Mouse (Mus musculus): ENCODE data around the gene Nudt8. TPM values are rescaled to one million over a fixed set of nuclear protein-coding genes. Genes with fewer than 3 reads are reported as not detected.
A peak's percentile ranks its signal among the peaks of the same experiment; 100 is the strongest.
"Not testable (repeated sequence)": the region's sequence is repeated elsewhere in the genome, so short reads cannot be mapped to it uniquely, and the experiment has no call there.

Nudt8 gene
- total and polyA plus RNA-seq, 2 experiments, result 13.4 to 30.1 TPM

- DNase-seq (ENCODE audit: extremely low read depth, low read depth, low spot score), result no peak
- Histone ChIP-seq H3K9ac (ENCODE audit: low read depth, low read length) (no peak overlapping the region), H3K79me2 (ENCODE audit: control insufficient read depth, insufficient read depth, low read length) (no peaks in the 10 kb centered on the region), H3K27ac (replicated peaks; ENCODE audit: insufficient read depth, low read depth, low read length) (no peak overlapping the region), H3K27me3 (ENCODE audit: control insufficient read depth, insufficient read depth, low read length) (no peaks in the 10 kb centered on the region), H3K4me3 (ENCODE audit: insufficient read depth, low read depth, low read length) (no peak overlapping the region), H3K36me3 (ENCODE audit: control insufficient read depth, insufficient read depth, low read length) (no peaks in the 10 kb centered on the region), H3K4me1 (ENCODE audit: control insufficient read depth, insufficient read depth, low read length) (no peaks in the 10 kb centered on the region)
- TF ChIP-seq POLR2A (IDR thresholded peaks at IDR 0.05; ENCODE audit: extremely low read depth, insufficient read depth, low read length), result no peak
- TF ChIP-seq CTCF (IDR thresholded peaks at IDR 0.05; ENCODE audit: low read depth, low read length), result no peak
- WGBS, result 80% methylated on average over 11 of the region's 11 CpGs
These were observed 33.9 kb upstream of the Nudt8 start for GRCm38 (mm10) chr19:3966330-3967075.

DNA sequence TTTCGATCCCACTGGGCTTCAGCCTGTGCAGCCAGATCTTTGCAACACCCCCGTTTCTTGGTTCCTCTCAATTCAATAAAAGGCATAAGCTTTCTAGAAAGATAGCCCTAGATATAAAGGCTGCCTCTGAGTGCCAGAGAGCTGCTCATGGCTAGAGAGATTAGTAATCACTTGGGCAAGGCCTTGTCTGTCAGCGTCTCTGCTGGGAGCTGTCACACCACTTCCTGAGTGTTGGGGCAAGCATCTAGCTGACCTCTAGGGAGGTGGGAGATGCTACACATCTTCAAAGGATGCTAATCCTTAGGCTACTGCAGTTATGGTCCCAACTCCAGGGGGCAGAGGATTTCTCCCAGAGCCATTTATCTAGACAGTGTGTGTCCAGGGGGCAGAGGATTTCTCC, 33.1 kb upstream of the Nudt8 start:
- no peaks in the 10 kb centered on the region for H3K4me1 ChIP-seq (ENCODE audit: control insufficient read depth, insufficient read depth, low read length)
- no peaks in the 10 kb centered on the region for H3K36me3 ChIP-seq (ENCODE audit: control insufficient read depth, insufficient read depth, low read length)
- no peak for DNase-seq (ENCODE audit: extremely low read depth, low read depth, low spot score)
- no peak overlapping the region for H3K27ac ChIP-seq (replicated peaks; ENCODE audit: insufficient read depth, low read depth, low read length)
- no peaks in the 10 kb centered on the region for H3K27me3 ChIP-seq (ENCODE audit: control insufficient read depth, insufficient read depth, low read length)
- H3K9ac ChIP-seq (ENCODE audit: low read depth, low read length), result no peak overlapping the region
- H3K79me2 ChIP-seq (ENCODE audit: control insufficient read depth, insufficient read depth, low read length), result no peaks in the 10 kb centered on the region
- no peak overlapping the region for H3K4me3 ChIP-seq (ENCODE audit: insufficient read depth, low read depth, low read length)
- WGBS, result 88% methylated on average over 3 of the region's 3 CpGs
- no peak for TF ChIP-seq CTCF (IDR thresholded peaks at IDR 0.05; ENCODE audit: low read depth, low read length)
- TF ChIP-seq POLR2A (IDR thresholded peaks at IDR 0.05; ENCODE audit: extremely low read depth, insufficient read depth, low read length), result no peak

- Histone ChIP-seq H3K36me3 (ENCODE audit: control insufficient read depth, insufficient read depth, low read length) (no peaks in the 10 kb centered on the region), H3K27me3 (ENCODE audit: control insufficient read depth, insufficient read depth, low read length) (no peaks in the 10 kb centered on the region), H3K9ac (ENCODE audit: low read depth, low read length) (no peak within 1 kb of the TSS), H3K27ac (replicated peaks; ENCODE audit: insufficient read depth, low read depth, low read length) (no peak within 1 kb of the TSS), H3K79me2 (ENCODE audit: control insufficient read depth, insufficient read depth, low read length) (no peaks in the 10 kb centered on the region), H3K4me3 (ENCODE audit: insufficient read depth, low read depth, low read length) (no peak within 1 kb of the TSS), H3K4me1 (ENCODE audit: control insufficient read depth, insufficient read depth, low read length) (no peaks in the 10 kb centered on the region)
- no peak for DNase-seq (ENCODE audit: extremely low read depth, low read depth, low spot score)
- WGBS, result 80% methylated on average over 9 of the region's 9 CpGs
- TF ChIP-seq CTCF (IDR thresholded peaks at IDR 0.05; ENCODE audit: low read depth, low read length) (no peak), POLR2A (IDR thresholded peaks at IDR 0.05; ENCODE audit: extremely low read depth, insufficient read depth, low read length) (no peak)
These were observed 28.2 kb upstream of the Nudt8 start, which contains the start of gene Aldh3b2 for GRCm38 (mm10) chr19:3972229-3972628. Aldh3b2 (plus strand) TSS chr19:3972328.

DNA sequence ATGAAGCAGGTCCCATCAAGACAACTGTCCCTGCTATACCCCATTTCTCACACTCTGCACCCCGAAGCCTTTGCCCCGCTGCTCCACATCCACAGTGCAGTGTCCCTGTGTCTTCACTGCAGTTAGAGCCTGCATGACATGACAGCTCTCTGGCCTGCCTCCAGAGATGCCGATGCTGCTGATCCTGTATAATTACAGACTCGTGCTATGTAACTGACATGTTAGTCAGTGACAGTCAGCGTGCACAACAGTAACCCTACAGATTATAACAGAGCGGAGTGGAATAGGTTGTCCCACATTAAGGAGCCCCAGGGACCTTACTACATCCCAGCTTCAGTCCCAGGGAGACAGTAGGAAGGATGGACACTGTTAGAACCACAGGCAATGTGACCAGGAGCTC, 25.8 kb upstream of the Nudt8 start:
- H3K36me3 ChIP-seq (ENCODE audit: control insufficient read depth, insufficient read depth, low read length); H3K4me1 ChIP-seq (ENCODE audit: control insufficient read depth, insufficient read depth, low read length); H3K27ac ChIP-seq (replicated peaks; ENCODE audit: insufficient read depth, low read depth, low read length); H3K9ac ChIP-seq (ENCODE audit: low read depth, low read length); H3K79me2 ChIP-seq (ENCODE audit: control insufficient read depth, insufficient read depth, low read length); DNase-seq (ENCODE audit: extremely low read depth, low read depth, low spot score); H3K27me3 ChIP-seq (ENCODE audit: control insufficient read depth, insufficient read depth, low read length); H3K4me3 ChIP-seq (ENCODE audit: insufficient read depth, low read depth, low read length): not testable (repeated sequence)
- 91% methylated on average over 6 of the region's 6 CpGs for WGBS

DNA sequence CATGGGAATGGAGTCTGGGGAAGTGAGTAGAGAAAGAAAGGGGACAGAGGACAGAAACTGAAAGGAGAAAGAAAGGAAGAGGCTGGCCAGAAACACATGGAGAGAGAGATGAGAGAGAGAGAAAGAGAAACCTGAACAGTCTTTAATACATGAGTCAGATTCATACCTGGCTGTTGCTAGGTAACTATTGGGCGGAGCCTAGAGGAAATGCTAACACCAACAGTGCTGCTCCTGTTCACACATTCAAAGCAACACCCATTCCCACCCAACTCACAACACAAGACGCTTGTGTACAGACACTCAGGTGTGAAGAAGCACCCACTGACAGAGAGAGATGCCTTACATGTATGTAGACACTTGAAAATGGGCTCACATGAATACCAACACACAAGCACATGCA, 24.5 kb upstream of the Nudt8 start:
- WGBS, result 90% methylated on average over 2 of the region's 2 CpGs
- DNase-seq (ENCODE audit: extremely low read depth, low read depth, low spot score), result no peak
- Histone ChIP-seq H3K27ac (replicated peaks; ENCODE audit: insufficient read depth, low read depth, low read length) (no peak overlapping the region), H3K9ac (ENCODE audit: low read depth, low read length) (no peak overlapping the region), H3K4me3 (ENCODE audit: insufficient read depth, low read depth, low read length) (no peak overlapping the region), H3K36me3 (ENCODE audit: control insufficient read depth, insufficient read depth, low read length) (no peaks in the 10 kb centered on the region), H3K79me2 (ENCODE audit: control insufficient read depth, insufficient read depth, low read length) (no peaks in the 10 kb centered on the region), H3K27me3 (ENCODE audit: control insufficient read depth, insufficient read depth, low read length) (no peaks in the 10 kb centered on the region), H3K4me1 (ENCODE audit: control insufficient read depth, insufficient read depth, low read length) (no peaks in the 10 kb centered on the region)
- TF ChIP-seq POLR2A (IDR thresholded peaks at IDR 0.05; ENCODE audit: extremely low read depth, insufficient read depth, low read length) (no peak), CTCF (IDR thresholded peaks at IDR 0.05; ENCODE audit: low read depth, low read length) (no peak)

- Histone ChIP-seq H3K27ac (replicated peaks; ENCODE audit: insufficient read depth, low read depth, low read length) (no peak overlapping the region), H3K36me3 (ENCODE audit: control insufficient read depth, insufficient read depth, low read length) (no peaks in the 10 kb centered on the region), H3K27me3 (ENCODE audit: control insufficient read depth, insufficient read depth, low read length) (no peaks in the 10 kb centered on the region), H3K4me3 (ENCODE audit: insufficient read depth, low read depth, low read length) (no peak overlapping the region), H3K9ac (ENCODE audit: low read depth, low read length) (no peak overlapping the region), H3K79me2 (ENCODE audit: control insufficient read depth, insufficient read depth, low read length) (no peaks in the 10 kb centered on the region), H3K4me1 (ENCODE audit: control insufficient read depth, insufficient read depth, low read length) (peaks cover 10% of the 10 kb centered on the region)
- DNase-seq (ENCODE audit: extremely low read depth, low read depth, low spot score), result peak; percentile 64
- 12% methylated on average over 4 of the region's 4 CpGs for WGBS
- TF ChIP-seq CTCF (IDR thresholded peaks at IDR 0.05; ENCODE audit: low read depth, low read length) (peak; percentile 58), POLR2A (IDR thresholded peaks at IDR 0.05; ENCODE audit: extremely low read depth, insufficient read depth, low read length) (no peak)
These were observed 20.1 kb upstream of the Nudt8 start for GRCm38 (mm10) chr19:3980309-3980708.
